Mouse (Mus musculus) heart, adult 9 months (tissue): ENCODE data around the gene Vldlr.
A peak's percentile ranks its signal among the peaks of the same experiment; 100 is the strongest.

Experiments used
- DNase-seq, 2 experiments: peaks; one replicate each; pipeline ENCODE4 v3.0.0; 2022; ENCODE audit warnings: low spot score in 2 of 2

Gene Vldlr

GRCm38 (mm10) chr19:27233386-27233785 is 17.1 kb downstream of the Vldlr start:
- DNase-seq = no peak

GRCm38 (mm10) chr19:27239913-27240312 is 23.6 kb downstream of the Vldlr start:
- DNase-seq = no peak

- no peak for DNase-seq
Measured at GRCm38 (mm10) chr19:27243527-27243926, 27.2 kb downstream of the Vldlr start.

GRCm38 (mm10) chr19:27254756-27255155 is 38.5 kb downstream of the Vldlr start:
- no peak for DNase-seq

GRCm38 (mm10) chr19:27255678-27256077 is 39.4 kb downstream of the Vldlr start:
- no peak for DNase-seq

- DNase-seq = peak in 1 of 2 experiments; percentile 9
Measured at GRCm38 (mm10) chr19:27260102-27260501, 43.8 kb downstream of the Vldlr start.

GRCm38 (mm10) chr19:27260621-27261278 is 44.5 kb downstream of the Vldlr start:
- no peak for DNase-seq

GRCm38 (mm10) chr19:27262141-27262540 is 45.9 kb downstream of the Vldlr start:
- DNase-seq = peak in 1 of 2 experiments; percentile 27

GRCm38 (mm10) chr19:27273385-27273784 is 57.1 kb downstream of the Vldlr start:
- no peak for DNase-seq

- no peak for DNase-seq
Measured at GRCm38 (mm10) chr19:27274382-27274781, 58.1 kb downstream of the Vldlr start.

GRCm38 (mm10) chr19:27279174-27279573 is 62.9 kb downstream of the Vldlr start:
- DNase-seq = no peak
